Mouse (Mus musculus) lung, adult 2 months (tissue): ENCODE results near the gene Tpm3. TPM values are rescaled to one million over a fixed set of nuclear protein-coding genes. Genes with fewer than 3 reads are reported as not detected.

Source experiments
- DNase-seq: peaks from one replicate; pipeline ENCODE4 v3.0.0; 2022
- H3K4me1 ChIP-seq: fragments of 200-500 bp; 2 replicates; pipeline ENCODE4 v1.6.1; 2011; ENCODE audit warnings: low read length; ENCODE audit not compliant: control insufficient read depth, insufficient read depth
- H3K4me3 ChIP-seq: fragments of 200-500 bp; replicated peaks from 2 replicates; pipeline ENCODE3; 2011; ENCODE audit warnings: low read depth, mild to moderate bottlenecking, control low read depth, low read length; ENCODE audit errors: extremely low read depth
- CTCF ChIP-seq: fragments of 200-500 bp; IDR thresholded peaks from 2 replicates; pipeline ENCODE4 v1.5.1; 2011; ENCODE audit warnings: mild to moderate bottlenecking, low read length, control low read depth; ENCODE audit not compliant: insufficient read depth
- POLR2A ChIP-seq: fragments of 200-500 bp; IDR thresholded peaks from 2 replicates; pipeline ENCODE4 v1.6.1; 2011; ENCODE audit warnings: low read depth, mild to moderate bottlenecking, control low read depth, low read length, borderline replicate concordance; ENCODE audit errors: extremely low read depth
- WGBS: fragments of 180-500 bp; shearing (Covaris S2); methylation state at CpG from one replicate; pipeline ENCODE4 v1.1.7; 2018; 5-methylcytosine and 5-hydroxymethylcytosine counted together
- polyA plus RNA-seq: library from polyadenylated mRNA; depleted of rRNA; stranded (reverse); fragments of >200 nt; gene quantifications from 2 replicates; pipeline ENCODE4 v1.2.3, GENCODE M21; 2012; rRNA removed

Tpm3 gene
- polyA plus RNA-seq: 133 and 219 TPM in 2 replicates

DNA sequence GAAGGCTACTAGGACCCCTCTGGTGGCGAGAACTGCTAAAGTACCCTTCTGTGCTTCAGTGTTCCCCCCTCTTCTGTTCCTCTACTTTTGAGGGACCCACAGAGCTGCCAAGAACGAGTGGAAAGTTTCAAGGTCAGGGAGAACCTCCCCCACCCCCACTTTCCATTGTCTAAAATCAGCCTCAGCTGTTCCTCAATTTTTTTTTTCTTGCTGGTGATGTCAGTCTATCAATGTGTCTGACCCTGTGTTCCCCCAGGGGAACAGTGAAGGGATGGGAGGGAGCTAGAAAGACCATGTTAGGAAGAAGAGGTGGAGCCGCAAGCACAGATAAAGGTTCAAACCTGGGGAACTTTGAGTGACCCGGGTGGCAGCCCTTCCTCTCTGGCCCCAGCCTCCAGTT, at the start of gene Tpm3:
Tpm3 (plus strand) TSS at position 356 of the 400 bp plus-strand sequence.
- H3K4me1 ChIP-seq: peaks cover 2% of the 10 kb centered on the region
- H3K4me3 ChIP-seq: no peak within 1 kb of the TSS
- WGBS: 58% methylated on average over 4 of the region's 4 CpGs
- no peak for DNase-seq
- TF ChIP-seq POLR2A: no peak

DNA sequence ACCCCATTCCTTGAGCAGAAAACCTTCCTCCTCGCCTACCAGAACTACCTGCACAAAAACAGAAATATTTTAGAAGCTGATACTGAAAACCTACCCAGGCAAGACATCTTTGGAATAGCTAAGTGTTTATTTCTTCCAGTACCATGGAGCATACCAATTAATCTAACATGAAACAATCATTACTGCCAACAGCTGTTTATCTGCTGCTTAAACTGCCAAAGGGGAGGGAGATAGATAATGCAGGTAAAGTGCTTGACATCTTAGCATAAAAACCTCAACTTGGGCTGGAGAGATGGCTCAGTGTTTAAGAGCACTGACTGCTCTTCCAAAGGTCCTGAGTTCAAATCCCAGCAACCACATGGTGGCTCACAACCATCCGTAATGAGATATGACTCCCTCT, 37.8 kb upstream of the Tpm3 start:
- DNase-seq: no peak
- Histone ChIP-seq H3K4me1 (no peaks in the 10 kb centered on the region), H3K4me3 (no peak overlapping the region)
- WGBS: 93% methylated on average over 2 of the region's 2 CpGs
- no peak for TF ChIP-seq CTCF
- no peak for TF ChIP-seq POLR2A

- DNase-seq: no peak
- 87% methylated on average over 1 of the region's 1 CpGs for WGBS
- Histone ChIP-seq H3K4me1 (no peaks in the 10 kb centered on the region), H3K4me3 (no peak overlapping the region)
- TF ChIP-seq CTCF (no peak), POLR2A (no peak)
These were observed 36.2 kb upstream of the Tpm3 start for GRCm38 (mm10) chr3:90036263-90036662.

DNA sequence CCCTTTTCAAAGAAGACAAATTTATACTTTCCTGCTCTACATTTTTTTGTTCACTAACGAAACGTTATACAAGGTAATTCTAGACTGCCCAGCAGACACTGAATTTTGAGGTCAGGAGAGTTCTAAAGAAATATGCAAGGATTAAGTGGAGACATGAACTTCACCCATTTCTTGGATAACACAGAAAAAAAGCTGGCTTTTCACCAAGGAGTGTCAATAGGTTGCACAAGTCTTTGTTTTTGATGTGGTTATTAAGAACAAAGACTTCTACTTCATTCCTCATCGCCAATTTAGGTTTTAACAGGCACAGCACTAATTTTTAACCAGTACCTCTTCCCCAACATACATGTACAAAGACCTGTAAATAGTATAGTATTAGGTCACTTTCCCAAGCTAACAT, 22.8 kb upstream of the Tpm3 start:
- WGBS: 17% methylated on average over 3 of the region's 3 CpGs
- no peak overlapping the region for H3K4me3 ChIP-seq
- no peak for DNase-seq
- peaks cover 17% of the 10 kb centered on the region for H3K4me1 ChIP-seq
- no peak for TF ChIP-seq POLR2A
- no peak for TF ChIP-seq CTCF

GRCm38 (mm10) chr3:90051441-90052350, 20.8 kb upstream of the Tpm3 start, which contains the start of gene 4933434E20Rik:
4933434E20Rik (plus strand) TSS chr3:90051636.
- under 1% methylated on average over 43 of the region's 43 CpGs for WGBS
- no peak for DNase-seq
- TF ChIP-seq POLR2A: 0 out of 2 replicates have a peak, but pooled peaks have one; percentile 19
- TF ChIP-seq CTCF: no peak
- Histone ChIP-seq H3K4me1 (peaks cover 17% of the 10 kb centered on the region), H3K4me3 (peak within 1 kb of the TSS; percentile 89)

DNA sequence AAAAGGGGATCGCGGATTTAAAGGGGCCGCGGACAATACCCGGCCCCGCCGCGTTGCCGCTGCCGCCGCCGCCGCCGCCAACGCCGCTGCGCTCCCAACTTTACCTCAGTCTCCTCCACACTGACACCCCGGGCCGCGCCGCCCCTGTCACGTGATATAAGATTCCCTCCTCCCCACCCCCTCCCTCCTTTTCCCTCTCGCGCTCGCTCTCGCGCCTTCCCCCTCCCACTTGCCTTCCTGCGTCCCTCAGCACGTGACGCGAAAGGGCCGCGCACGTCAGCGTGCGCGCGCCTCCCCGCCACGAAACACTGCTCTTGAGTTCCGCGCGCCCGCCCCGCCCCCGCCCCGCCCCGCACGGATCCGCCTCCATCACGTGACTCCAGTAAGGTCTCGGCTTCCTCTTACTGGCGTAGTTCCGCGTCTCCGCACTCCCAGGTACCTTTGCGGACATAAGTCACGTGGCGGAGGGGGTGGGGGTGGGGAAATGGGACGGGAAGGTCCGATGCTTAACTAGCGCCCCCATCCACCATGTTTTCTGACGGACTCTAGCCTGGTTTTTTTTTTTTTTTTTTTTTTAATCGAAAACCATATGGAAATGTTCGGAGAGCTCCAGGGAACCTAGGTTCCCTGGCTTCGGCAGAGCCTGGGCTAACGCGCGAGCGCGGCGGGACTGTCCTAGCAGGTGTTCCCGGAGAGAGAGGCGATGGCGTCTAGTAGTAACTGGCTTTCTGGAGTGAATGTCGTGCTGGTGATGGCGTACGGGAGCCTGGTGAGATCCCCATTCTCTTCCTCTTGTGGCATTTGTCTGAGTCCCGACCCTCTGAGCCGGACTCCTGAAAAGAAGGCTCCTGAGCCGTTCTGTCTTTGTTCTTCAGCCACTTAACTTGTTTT, 19.9 kb upstream of the Tpm3 start, which contains the start of gene Ubap2l:
Ubap2l (minus strand) TSS at position 278 of the 891 bp plus-strand sequence.
- TF ChIP-seq POLR2A (peak; percentile 78; the same call in 1 of the 2 replicates), CTCF (no peak)
- peak; percentile 88 for DNase-seq
- peak within 1 kb of the TSS; percentile 98 for H3K4me3 ChIP-seq
- peaks cover 17% of the 10 kb centered on the region for H3K4me1 ChIP-seq
- under 1% methylated on average over 65 of the region's 81 CpGs for WGBS

- DNase-seq: no peak
- H3K4me3 ChIP-seq: no peak overlapping the region
- WGBS: 77% methylated on average over 6 of the region's 6 CpGs
- H3K4me1 ChIP-seq: no peaks in the 10 kb centered on the region
- TF ChIP-seq CTCF (no peak), POLR2A (no peak)
These were observed 10.9 kb upstream of the Tpm3 start for GRCm38 (mm10) chr3:90061549-90061948.

GRCm38 (mm10) chr3:90062539-90062938, 9.9 kb upstream of the Tpm3 start:
- no peaks in the 10 kb centered on the region for H3K4me1 ChIP-seq
- DNase-seq: no peak
- TF ChIP-seq CTCF: no peak
- TF ChIP-seq POLR2A: no peak
- 54% methylated on average over 2 of the region's 2 CpGs for WGBS
- no peak overlapping the region for H3K4me3 ChIP-seq

DNA sequence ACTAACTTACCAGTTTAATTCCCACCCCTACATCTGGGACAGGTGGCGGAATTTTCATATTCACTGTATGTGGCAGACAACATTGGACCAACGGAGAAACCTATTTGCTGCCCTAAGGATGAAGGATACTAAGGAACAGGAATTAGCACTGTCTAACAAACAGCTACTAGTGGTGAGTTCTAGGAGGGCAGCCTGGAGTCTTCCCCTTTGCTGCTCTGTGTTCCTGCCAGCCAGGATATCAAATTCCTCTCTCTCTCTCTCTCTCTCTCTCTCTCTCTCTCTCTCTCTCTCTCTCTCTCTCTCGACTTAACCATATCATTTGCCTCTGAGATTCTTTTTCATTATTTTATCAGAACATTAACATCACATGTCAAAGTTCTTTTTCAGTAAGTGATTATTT, 8.1 kb upstream of the Tpm3 start:
- DNase-seq: no peak
- WGBS: 80% methylated on average over 3 of the region's 3 CpGs
- TF ChIP-seq POLR2A (no peak), CTCF (no peak)
- Histone ChIP-seq H3K4me1 (no peaks in the 10 kb centered on the region), H3K4me3 (no peak overlapping the region)
